Mouse (Mus musculus): ENCODE data around the gene Smim24. TPM values are rescaled to one million over a fixed set of nuclear protein-coding genes. Genes with fewer than 3 reads are reported as not detected.

Gene Smim24
- polyA plus RNA-seq, 1 experiment from 2014 or later = 1.7 TPM

GRCm38 (mm10) chr10:81428507-81428870 is 35.6 kb downstream of the Smim24 start:
- H3K4me1 ChIP-seq (ENCODE audit: insufficient read depth) = peaks cover 42% of the 10 kb centered on the region
- peaks cover 31% of the 10 kb centered on the region for H3K27me3 ChIP-seq (ENCODE audit: insufficient read depth, low read length)
- 80% methylated on average over 7 of the region's 7 CpGs for WGBS (ENCODE audit: insufficient replicate concordance)
- no peak overlapping the region for H3K9ac ChIP-seq (replicated peaks)
- no peaks in the 10 kb centered on the region for H3K9me3 ChIP-seq (ENCODE audit: low read length)
- ATAC-seq (no peak), DNase-seq (no peak)
- no peaks in the 10 kb centered on the region for H3K36me3 ChIP-seq (replicated peaks; ENCODE audit: insufficient read depth, low read length)
- H3K4me3 ChIP-seq (ENCODE audit: low read depth, low read length) = no peak overlapping the region
- no peak overlapping the region for H3K27ac ChIP-seq (ENCODE audit: low read depth)
- TF ChIP-seq CTCF (IDR thresholded peaks at IDR 0.05; ENCODE audit: low read depth) (no peak), EP300 (IDR thresholded peaks at IDR 0.05; ENCODE audit: low read depth) (no peak)
- no peak overlapping the region for H3K4me2 ChIP-seq (ENCODE audit: low read depth, low read length)

- peaks cover 31% of the 10 kb centered on the region for H3K27me3 ChIP-seq (ENCODE audit: insufficient read depth, low read length)
- DNase-seq = peak; percentile 12
- 32% methylated on average over 2 of the region's 2 CpGs for WGBS (ENCODE audit: insufficient replicate concordance)
Observed at GRCm38 (mm10) chr10:81429092-81429491, 36.2 kb downstream of the Smim24 start.

GRCm38 (mm10) chr10:81429605-81430061 is 36.8 kb downstream of the Smim24 start:
- H3K4me2 ChIP-seq (ENCODE audit: low read depth, low read length) = peak overlapping the region; percentile 96
- peaks cover 31% of the 10 kb centered on the region for H3K27me3 ChIP-seq (ENCODE audit: insufficient read depth, low read length)
- H3K9me3 ChIP-seq (ENCODE audit: low read length) = no peaks in the 10 kb centered on the region
- peak; percentile 53 for ATAC-seq
- H3K27ac ChIP-seq (ENCODE audit: low read depth) = peak overlapping the region; percentile 97
- H3K36me3 ChIP-seq (replicated peaks; ENCODE audit: insufficient read depth, low read length) = no peaks in the 10 kb centered on the region
- peak overlapping the region; percentile 76 for H3K4me3 ChIP-seq (ENCODE audit: low read depth, low read length)
- DNase-seq = peak; percentile 90
- H3K9ac ChIP-seq (replicated peaks) = peak overlapping the region; percentile 76
- WGBS (ENCODE audit: insufficient replicate concordance) = under 1% methylated on average over 19 of the region's 20 CpGs
- H3K4me1 ChIP-seq (ENCODE audit: insufficient read depth) = peaks cover 45% of the 10 kb centered on the region
- TF ChIP-seq EP300 (IDR thresholded peaks at IDR 0.05; ENCODE audit: low read depth) = no peak
- peak; percentile 19; the same call in 1 of the 2 replicates for TF ChIP-seq CTCF (IDR thresholded peaks at IDR 0.05; ENCODE audit: low read depth)

More at GRCm38 (mm10) chr10:81429092-81429491, 36.2 kb downstream of the Smim24 start:
- ATAC-seq = no peak
- no peak for TF ChIP-seq EP300 (IDR thresholded peaks at IDR 0.05; ENCODE audit: low read depth)
- TF ChIP-seq CTCF (IDR thresholded peaks at IDR 0.05; ENCODE audit: low read depth) = no peak
- Histone ChIP-seq H3K36me3 (replicated peaks; ENCODE audit: insufficient read depth, low read length) (no peaks in the 10 kb centered on the region), H3K4me2 (ENCODE audit: low read depth, low read length) (peak overlapping the region; percentile 96), H3K9me3 (ENCODE audit: low read length) (no peaks in the 10 kb centered on the region), H3K4me1 (ENCODE audit: insufficient read depth) (peaks cover 45% of the 10 kb centered on the region), H3K9ac (replicated peaks) (no peak overlapping the region), H3K4me3 (ENCODE audit: low read depth, low read length) (peak overlapping the region; percentile 76; the same call in 1 of the 2 replicates), H3K27ac (ENCODE audit: low read depth) (peak overlapping the region; percentile 97; the same call in 1 of the 2 replicates)

GRCm38 (mm10) chr10:81430141-81430830 is 37.4 kb downstream of the Smim24 start:
- ATAC-seq (peak; percentile 37), DNase-seq (peak; percentile 84)
- H3K4me3 ChIP-seq (ENCODE audit: low read depth, low read length) = peak overlapping the region; percentile 76
- WGBS (ENCODE audit: insufficient replicate concordance) = 0% methylated on average over 26 of the region's 89 CpGs
- H3K27me3 ChIP-seq (ENCODE audit: insufficient read depth, low read length) = peaks cover 28% of the 10 kb centered on the region
- peak overlapping the region; percentile 97 for H3K27ac ChIP-seq (ENCODE audit: low read depth)
- H3K4me1 ChIP-seq (ENCODE audit: insufficient read depth) = peaks cover 44% of the 10 kb centered on the region
- H3K36me3 ChIP-seq (replicated peaks; ENCODE audit: insufficient read depth, low read length) = no peaks in the 10 kb centered on the region
- TF ChIP-seq EP300 (IDR thresholded peaks at IDR 0.05; ENCODE audit: low read depth) (no peak), CTCF (IDR thresholded peaks at IDR 0.05; ENCODE audit: low read depth) (no peak)
- H3K9ac ChIP-seq (replicated peaks) = peak overlapping the region; percentile 76
- peak overlapping the region; percentile 96 for H3K4me2 ChIP-seq (ENCODE audit: low read depth, low read length)
- H3K9me3 ChIP-seq (ENCODE audit: low read length) = no peaks in the 10 kb centered on the region

GRCm38 (mm10) chr10:81430831-81431525 is 38.1 kb downstream of the Smim24 start:
- Histone ChIP-seq H3K4me1 (ENCODE audit: insufficient read depth) (peaks cover 40% of the 10 kb centered on the region), H3K9ac (replicated peaks) (peak overlapping the region; percentile 76), H3K9me3 (ENCODE audit: low read length) (no peaks in the 10 kb centered on the region), H3K36me3 (replicated peaks; ENCODE audit: insufficient read depth, low read length) (no peaks in the 10 kb centered on the region), H3K4me2 (ENCODE audit: low read depth, low read length) (peak overlapping the region; percentile 96), H3K27me3 (ENCODE audit: insufficient read depth, low read length) (peaks cover 21% of the 10 kb centered on the region), H3K4me3 (ENCODE audit: low read depth, low read length) (peak overlapping the region; percentile 76), H3K27ac (ENCODE audit: low read depth) (peak overlapping the region; percentile 97)
- TF ChIP-seq EP300 (IDR thresholded peaks at IDR 0.05; ENCODE audit: low read depth) (no peak), CTCF (IDR thresholded peaks at IDR 0.05; ENCODE audit: low read depth) (no peak)
- DNase-seq = peak; percentile 61
- ATAC-seq = peak; percentile 9
- WGBS (ENCODE audit: insufficient replicate concordance) = 5% methylated on average over 32 of the region's 70 CpGs

Measured in liver, postnatal 0 days (tissue).